Mouse (Mus musculus) embryonic fibroblast, embryonic 13.5 days (primary cell): ENCODE results near the gene Chst7. TPM values are rescaled to one million over a fixed set of nuclear protein-coding genes. Genes with fewer than 3 reads are reported as not detected.
A peak's percentile ranks its signal among the peaks of the same experiment; 100 is the strongest.

ENCODE experiments used
- H3K27ac ChIP-seq: 2 replicates; pipeline ENCODE4 v1.5.1; 2012; ENCODE audit warnings: low read length, control low read depth, inconsistent platforms; ENCODE audit not compliant: insufficient read depth
- H3K4me1 ChIP-seq: 2 replicates; pipeline ENCODE4 v1.6.1; 2011; ENCODE audit warnings: low read length; ENCODE audit not compliant: control insufficient read depth, insufficient read depth
- H3K4me3 ChIP-seq: 2 replicates; pipeline ENCODE4 v1.5.1; 2011; ENCODE audit warnings: mild to moderate bottlenecking, control low read depth, low read length; ENCODE audit not compliant: insufficient read depth
- CTCF ChIP-seq: IDR thresholded peaks from 2 replicates; pipeline ENCODE4 v1.5.1; 2011; ENCODE audit warnings: mild to moderate bottlenecking, control low read depth, low read length, moderate library complexity, borderline replicate concordance; ENCODE audit not compliant: insufficient read depth
- POLR2A ChIP-seq: IDR thresholded peaks from 2 replicates; pipeline ENCODE4 v1.6.1; 2011; ENCODE audit warnings: low read depth, mild to moderate bottlenecking, control low read depth, low read length, moderate library complexity
- polyA plus RNA-seq: library from polyadenylated mRNA; stranded (reverse); fragments of >200 nt; gene quantifications from 2 replicates; pipeline ENCODE4 v1.2.4, GENCODE M21; 2011; ENCODE audit warnings: low read depth; ENCODE audit not compliant: missing spikeins, insufficient read length

Chst7 gene
- 3.0 and 5.8 TPM in 2 replicates for polyA plus RNA-seq

DNA sequence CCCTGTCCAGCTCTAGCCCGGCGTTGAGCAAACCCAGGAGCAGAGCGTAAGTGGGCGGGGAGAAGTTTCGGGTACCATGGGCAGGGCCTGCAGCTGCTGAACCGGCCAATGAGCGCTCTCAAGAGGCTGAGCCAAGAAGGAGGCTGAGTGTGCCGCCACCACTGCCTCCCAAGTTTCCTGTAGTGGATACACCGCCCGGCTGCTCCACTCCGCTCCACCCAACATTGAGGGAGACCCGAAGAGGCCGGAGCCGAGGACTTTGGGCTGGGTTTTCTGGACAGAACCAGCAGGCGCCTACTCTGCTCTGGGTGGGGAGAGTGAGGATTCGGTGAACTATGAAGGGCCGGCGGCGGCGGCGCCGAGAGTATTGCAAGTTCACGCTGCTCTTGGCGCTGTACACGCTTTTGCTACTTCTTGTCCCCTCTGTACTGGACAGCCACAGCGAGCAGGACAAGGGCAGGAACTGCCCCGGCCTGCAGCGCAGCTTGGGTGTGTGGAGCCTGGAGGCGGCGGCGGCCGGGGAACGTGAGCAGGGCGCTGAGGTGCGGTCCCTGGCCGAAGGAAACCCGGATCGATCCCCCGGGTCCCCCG lies at the start of gene Chst7:
Gene Chst7, plus strand, starts transcription at position 180 of the 591 bp plus-strand sequence.
- TF ChIP-seq CTCF (no peak), POLR2A (peak; percentile 59)
- H3K4me3 ChIP-seq: peak within 1 kb of the TSS; percentile 56
- no peak within 1 kb of the TSS for H3K27ac ChIP-seq
- no peaks in the 10 kb centered on the region for H3K4me1 ChIP-seq

DNA sequence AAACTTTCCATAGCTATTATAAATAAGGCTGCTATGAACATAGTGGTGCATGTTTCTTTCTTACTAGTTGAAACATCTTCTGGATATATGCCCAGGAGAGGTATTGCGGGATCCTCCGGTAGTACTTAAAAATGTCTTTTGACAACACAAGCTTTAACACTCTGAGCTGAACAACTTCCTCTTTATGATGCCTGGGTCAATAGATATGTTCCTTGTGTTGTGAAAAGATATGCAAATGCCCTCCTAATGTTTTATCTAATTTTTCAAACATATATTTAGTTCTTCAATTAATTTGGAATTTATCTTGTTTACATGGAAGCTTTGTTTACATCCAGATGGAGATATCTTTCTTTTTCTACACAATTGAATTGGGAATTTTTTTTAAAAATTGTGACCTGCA lies 47.1 kb upstream of the Chst7 start:
- H3K4me1 ChIP-seq: no peaks in the 10 kb centered on the region
- no peak for TF ChIP-seq CTCF
- TF ChIP-seq POLR2A: no peak
- H3K27ac ChIP-seq: no peak overlapping the region
- H3K4me3 ChIP-seq: no peak overlapping the region

DNA sequence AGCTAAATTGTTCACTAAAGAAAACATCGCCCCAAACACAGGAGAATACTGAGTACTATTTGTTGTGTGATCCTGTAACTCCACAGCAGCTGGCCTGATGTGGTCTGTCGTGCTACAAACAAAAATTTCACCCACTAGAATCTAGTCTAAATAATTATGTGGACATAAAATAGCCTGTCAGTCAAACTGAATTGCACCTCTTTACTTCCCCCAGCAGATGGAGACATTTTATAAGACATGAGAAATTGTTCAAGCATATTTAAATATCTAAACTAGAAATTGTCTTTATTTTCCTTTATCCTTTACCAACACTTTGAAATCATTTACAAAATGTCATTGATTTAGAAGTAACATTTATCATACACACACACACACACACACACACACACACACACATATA lies 38.4 kb upstream of the Chst7 start:
- Histone ChIP-seq H3K4me1 (no peaks in the 10 kb centered on the region), H3K27ac (no peak overlapping the region), H3K4me3 (no peak overlapping the region)
- TF ChIP-seq POLR2A (no peak), CTCF (no peak)

DNA sequence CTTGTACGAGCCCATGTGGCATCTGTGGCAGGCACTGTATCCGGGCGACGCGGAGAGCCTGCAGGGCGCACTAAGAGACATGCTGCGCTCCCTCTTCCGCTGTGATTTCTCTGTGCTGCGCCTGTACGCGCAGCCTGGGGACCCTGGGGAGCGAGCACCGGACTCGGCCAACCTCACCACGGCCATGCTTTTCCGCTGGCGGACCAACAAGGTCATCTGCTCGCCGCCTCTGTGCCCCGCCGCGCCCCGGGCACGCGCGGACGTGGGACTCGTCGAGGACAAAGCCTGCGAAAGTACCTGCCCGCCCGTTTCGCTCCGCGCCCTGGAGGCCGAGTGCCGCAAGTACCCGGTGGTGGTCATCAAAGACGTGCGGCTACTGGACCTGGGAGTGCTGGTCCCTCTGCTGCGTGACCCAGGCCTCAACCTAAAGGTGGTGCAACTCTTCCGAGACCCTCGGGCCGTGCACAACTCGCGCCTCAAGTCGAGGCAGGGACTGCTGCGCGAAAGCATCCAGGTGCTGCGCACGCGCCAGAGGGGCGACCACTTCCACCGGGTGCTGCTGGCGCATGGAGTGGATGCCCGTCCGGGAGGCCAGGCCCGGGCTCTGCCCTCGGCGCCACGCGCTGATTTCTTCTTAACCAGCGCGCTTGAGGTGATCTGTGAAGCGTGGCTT lies 872 bp downstream of the Chst7 start:
- H3K27ac ChIP-seq: no peak overlapping the region
- no peaks in the 10 kb centered on the region for H3K4me1 ChIP-seq
- TF ChIP-seq POLR2A: no peak
- no peak for TF ChIP-seq CTCF
- peak overlapping the region; percentile 56 for H3K4me3 ChIP-seq

- Histone ChIP-seq H3K4me3 (peak overlapping the region; percentile 56), H3K27ac (no peak overlapping the region), H3K4me1 (no peaks in the 10 kb centered on the region)
- TF ChIP-seq POLR2A (no peak), CTCF (no peak)
Observed at GRCm38 (mm10) chrX:20060769-20061315, 1.5 kb downstream of the Chst7 start.

GRCm38 (mm10) chrX:20061764-20062480 lies 2.6 kb downstream of the Chst7 start:
- Histone ChIP-seq H3K27ac (no peak overlapping the region), H3K4me1 (no peaks in the 10 kb centered on the region), H3K4me3 (peak overlapping the region; percentile 56; the same call in 1 of the 2 replicates)
- TF ChIP-seq CTCF (no peak), POLR2A (no peak)

DNA sequence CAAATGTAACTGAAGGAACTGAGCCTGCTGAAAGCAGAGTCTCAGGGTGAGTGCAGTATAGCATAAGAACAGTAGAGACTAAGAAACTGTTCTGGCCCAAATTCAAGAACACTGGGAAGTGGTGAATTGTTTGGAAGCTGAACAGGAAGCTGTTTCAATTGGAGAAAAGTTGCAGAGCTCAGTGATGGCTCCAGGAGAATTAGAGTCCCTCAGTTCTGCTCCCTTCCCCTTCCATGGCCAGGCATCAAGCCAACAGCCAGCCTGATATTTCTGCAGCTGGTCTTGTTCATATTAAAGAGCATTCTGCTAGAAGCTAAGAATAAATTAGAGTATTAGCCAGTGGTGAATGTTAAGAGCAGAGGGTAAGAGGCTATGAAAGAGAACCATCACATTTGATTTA lies 7.3 kb downstream of the Chst7 start:
- H3K4me1 ChIP-seq: no peaks in the 10 kb centered on the region
- no peak for TF ChIP-seq CTCF
- no peak for TF ChIP-seq POLR2A

DNA sequence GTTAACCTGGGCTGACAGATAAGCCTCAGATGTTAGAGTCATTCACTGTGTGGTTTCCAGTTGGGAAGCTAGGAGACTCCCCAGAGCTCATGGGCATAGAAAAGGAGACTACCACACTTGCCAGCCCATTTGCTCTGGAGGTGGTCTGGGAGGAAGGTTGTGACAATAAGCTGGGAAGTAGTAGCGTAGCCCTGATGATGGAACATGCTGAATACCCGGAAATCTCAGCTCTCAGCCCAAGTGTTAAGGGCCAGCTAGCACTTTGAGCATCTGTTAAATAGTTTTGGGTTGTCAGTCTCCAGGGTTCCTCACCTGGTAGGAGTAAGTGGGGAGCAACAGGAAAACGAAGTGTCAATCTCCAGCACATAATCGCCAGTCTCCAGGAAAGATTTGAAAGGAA lies 10.8 kb downstream of the Chst7 start:
- Histone ChIP-seq H3K27ac (no peak overlapping the region), H3K4me1 (no peaks in the 10 kb centered on the region)
- no peak for TF ChIP-seq POLR2A
- no peak for TF ChIP-seq CTCF

More for the DNA sequence above, 7.3 kb downstream of the Chst7 start:
- H3K27ac ChIP-seq: peak overlapping the region; percentile 52; the same call in 1 of the 2 replicates
- H3K4me3 ChIP-seq: no peak overlapping the region

GRCm38 (mm10) chrX:20117717-20118116 lies 58.4 kb downstream of the Chst7 start:
- Histone ChIP-seq H3K4me1 (no peaks in the 10 kb centered on the region), H3K27ac (no peak overlapping the region), H3K4me3 (no peak overlapping the region)
- no peak for TF ChIP-seq POLR2A
- no peak for TF ChIP-seq CTCF

More for the DNA sequence above, 10.8 kb downstream of the Chst7 start:
- no peak overlapping the region for H3K4me3 ChIP-seq

DNA sequence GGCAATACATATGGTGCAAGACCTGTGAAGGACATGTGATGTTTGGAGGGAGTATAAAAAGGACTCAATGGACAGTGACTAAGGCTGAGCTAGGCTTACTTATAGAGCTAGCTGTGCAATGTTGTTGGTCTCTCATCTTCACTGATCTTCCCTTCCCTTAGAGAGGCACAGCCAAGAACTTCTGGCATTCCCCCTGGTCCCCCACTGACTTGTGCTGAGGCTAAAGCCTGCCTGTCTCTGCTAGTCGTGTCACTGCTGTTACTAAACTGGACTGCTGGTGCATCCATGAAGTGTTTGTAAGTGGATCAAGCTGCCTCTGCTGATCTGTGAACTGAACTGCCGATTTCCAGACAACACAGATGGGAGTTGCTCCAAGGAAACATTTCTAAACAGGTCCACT lies 66.1 kb downstream of the Chst7 start:
- Histone ChIP-seq H3K27ac (no peak overlapping the region), H3K4me1 (no peaks in the 10 kb centered on the region), H3K4me3 (no peak overlapping the region)
- TF ChIP-seq CTCF: no peak
- TF ChIP-seq POLR2A: no peak
